Mouse (Mus musculus) midbrain, embryonic 13.5 days (tissue): ENCODE measurements at regions not wholly inside any gene's neighbourhood (a gene's known extent, or its start where the extent isn't known, plus 50 kb on each side); places are given as distances from the start of the nearest gene placed in this dataset.
"Not testable (repeated sequence)": the region's sequence is repeated elsewhere in the genome, so short reads cannot be mapped to it uniquely, and the experiment has no call there.

ENCODE experiments used
- ATAC-seq: fragments of 200-750 bp; cut with Nextera tagmentation; 2 replicates; pipeline ENCODE4 v1.8.0; 2017; ENCODE audit warnings: mild to moderate bottlenecking, moderate TSS enrichment, moderate library complexity
- H3K27ac ChIP-seq: fragments of 300-500 bp; sonication (generic); 2 replicates; pipeline ENCODE4 v1.5.1; 2015; ENCODE audit warnings: inconsistent platforms, mild to moderate bottlenecking, moderate library complexity
- H3K27me3 ChIP-seq: fragments of 300-500 bp; sonication (generic); 2 replicates; pipeline ENCODE4 v1.6.1; 2015; ENCODE audit warnings: mild to moderate bottlenecking, inconsistent platforms
- H3K36me3 ChIP-seq: fragments of 300-500 bp; sonication (generic); 2 replicates; pipeline ENCODE4 v1.6.1; 2015; ENCODE audit warnings: mild to moderate bottlenecking, inconsistent platforms
- H3K4me1 ChIP-seq: fragments of 300-500 bp; sonication (generic); replicated peaks from 2 replicates; pipeline ENCODE4 v1.6.1; 2015; ENCODE audit warnings: inconsistent platforms
- H3K4me2 ChIP-seq: fragments of 300-500 bp; sonication (generic); replicated peaks from 2 replicates; pipeline ENCODE4 v1.6.1; 2015; ENCODE audit warnings: moderate library complexity, mild to moderate bottlenecking, inconsistent platforms
- H3K4me3 ChIP-seq: fragments of 300-500 bp; sonication (generic); replicated peaks from 2 replicates; pipeline ENCODE4 v1.5.1; 2015; ENCODE audit warnings: mild to moderate bottlenecking, inconsistent platforms
- H3K9ac ChIP-seq: fragments of 300-500 bp; sonication (generic); replicated peaks from 2 replicates; pipeline ENCODE4 v1.6.1; 2015; ENCODE audit warnings: mild to moderate bottlenecking, inconsistent platforms
- H3K9me3 ChIP-seq: fragments of 300-500 bp; sonication (generic); 2 replicates; pipeline ENCODE4 v1.6.1; 2016; ENCODE audit warnings: mild to moderate bottlenecking, inconsistent platforms
- WGBS: fragments of 180-500 bp; shearing (Covaris S2); methylation state at CpG from one replicate; pipeline ENCODE4 v1.1.7; 2015; 5-methylcytosine and 5-hydroxymethylcytosine counted together

- H3K4me3 ChIP-seq, H3K27ac ChIP-seq, H3K4me1 ChIP-seq, H3K9ac ChIP-seq, H3K4me2 ChIP-seq, ATAC-seq, H3K36me3 ChIP-seq, H3K27me3 ChIP-seq: not testable (repeated sequence)
- WGBS, result 94% methylated on average over 2 of the region's 2 CpGs
- peaks cover 81% of the 10 kb centered on the region for H3K9me3 ChIP-seq
These were observed 50.7 kb upstream of the Cyp3a41b start for GRCm38 (mm10) chr5:145635204-145635603.
